Mouse (Mus musculus) liver, postnatal 0 days (tissue): ENCODE measurements around the gene Tcf20.

Experiments used
- CTCF ChIP-seq: sonication (generic); IDR thresholded peaks from 2 replicates; pipeline ENCODE4 v1.5.1; 2016; ENCODE audit warnings: antibody characterized with exemption, low read depth
- EP300 ChIP-seq: IDR thresholded peaks from 2 replicates; pipeline ENCODE4 v1.6.1; 2016; ENCODE audit warnings: antibody characterized with exemption, low read depth, mild to moderate bottlenecking

DNA sequence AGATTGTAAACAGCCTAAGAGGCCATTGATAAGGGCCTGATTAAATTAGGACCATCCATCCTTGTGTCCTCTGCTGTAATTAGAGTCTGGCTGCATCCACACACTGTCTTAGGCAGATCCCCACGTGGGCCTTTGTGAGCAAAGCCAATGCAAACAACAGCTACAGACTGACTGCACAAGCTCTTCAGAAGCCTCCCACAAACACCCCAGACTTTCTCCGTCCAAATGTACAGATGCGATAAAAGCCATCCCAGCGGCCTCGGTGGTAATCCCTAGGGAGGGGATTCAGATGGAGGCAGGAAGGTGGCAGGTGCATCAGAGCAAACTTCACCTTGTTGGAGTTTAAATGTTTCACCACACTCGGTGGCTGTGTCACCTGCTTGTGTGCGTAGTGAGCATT lies 7.6 kb upstream of the Tcf20 start:
- no peak for TF ChIP-seq CTCF
- TF ChIP-seq EP300, result no peak
